Mouse (Mus musculus): ENCODE data around the gene Btg1.

- TF ChIP-seq POLR2A (IDR thresholded peaks at IDR 0.05; ENCODE audit: control insufficient read depth, low read depth, low read length) (no peak), CTCF (IDR thresholded peaks at IDR 0.05; ENCODE audit: control insufficient read depth, insufficient read depth, insufficient replicate concordance, low read depth, low read length) (no peak)
These were observed 46.2 kb downstream of the Btg1 start for GRCm38 (mm10) chr10:96662976-96663375.
